9 mouse cellular contexts compared by ENCODE assay signal in the genomic region with DNA sequence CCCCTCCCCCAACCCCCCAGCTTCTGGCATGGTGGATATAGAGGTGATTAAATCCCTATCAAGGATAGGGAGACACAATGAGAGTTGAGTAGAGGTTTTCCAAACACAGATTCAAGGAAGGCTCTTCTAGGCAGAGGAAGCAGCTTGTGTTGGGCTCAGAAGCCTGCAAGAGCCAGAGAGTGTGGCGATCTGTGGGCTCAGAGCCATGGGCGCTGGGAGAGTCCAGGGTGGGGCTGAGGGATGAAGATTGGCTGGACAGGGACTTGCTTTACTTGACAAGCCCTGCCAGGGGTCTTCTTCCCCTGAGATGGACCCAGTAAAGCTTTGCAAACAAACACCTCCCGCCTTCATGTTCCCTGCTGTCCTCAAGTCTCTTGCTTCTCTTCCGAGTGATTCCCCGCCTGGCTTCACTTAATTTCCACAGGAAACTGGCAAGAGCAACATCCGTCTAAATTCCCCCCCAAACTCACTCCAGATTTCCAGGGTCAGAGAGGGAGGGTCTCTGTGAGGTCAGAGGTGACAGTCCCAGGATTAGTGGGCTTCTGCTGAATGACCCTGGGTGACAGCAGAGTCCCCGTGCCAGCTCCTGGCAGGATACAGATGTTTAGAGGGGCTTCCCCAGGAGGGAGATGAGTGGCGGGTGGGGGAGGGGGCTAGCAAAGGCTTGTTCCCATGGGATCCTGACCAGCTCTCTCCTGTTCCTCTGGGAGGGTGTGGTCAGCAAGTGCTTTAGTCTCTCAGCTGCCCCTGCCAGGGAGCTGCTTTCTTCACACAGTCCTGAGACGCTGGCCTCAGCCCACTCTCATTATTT. TPM values are rescaled to one million over a fixed set of nuclear protein-coding genes. Genes with fewer than 3 reads are reported as not detected.
DNase-seq lines count a peak whose midpoint lies in the region; ATAC-seq and TF ChIP-seq lines count a peak whose summit lies in the region.
"Had no signal": no experiment of that assay in that cellular context is flagged by ENCODE, and none has a peak within 500 bp of the region (broad histone marks: within the 10 kb centered on the region; RNA-seq: fewer than 3 reads in every experiment).

No protein-coding gene starts in this region.

- no peak for TF ChIP-seq POLR2A in heart, adult 2 months (IDR thresholded peaks at IDR 0.05; ENCODE audit: insufficient read depth, low read depth, low read length)

- peak; percentile 50 for DNase-seq in neural tube, embryonic 10.5 days (ENCODE audit: extremely low spot score, low spot score)
- DNase-seq in heart, adult 2 months, result peak in 1 of 2 experiments; percentile 49
- DNase-seq in frontal cortex, postnatal 10 days (ENCODE audit: low spot score in 2 of 2), result no peak
- DNase-seq in left cerebral cortex, adult 11 months (ENCODE audit: low spot score), result no peak
- no peak for DNase-seq in right cerebral cortex, postnatal 4 days

- no peak overlapping the region for H3K27ac ChIP-seq in neural tube, embryonic 15.5 days (replicated peaks)
- peak overlapping the region; percentile 47 for H3K27ac ChIP-seq in heart, adult 2 months
- peak overlapping the region; percentile 79 for H3K27ac ChIP-seq in kidney, embryonic 16.5 days (ENCODE audit: low read length)
- peak overlapping the region; percentile 69; the same call in 1 of the 2 replicates for H3K27ac ChIP-seq in stomach, embryonic 15.5 days
- H3K27ac ChIP-seq: liver, embryonic 15.5 days had no signal

- no peak for TF ChIP-seq CTCF in heart, adult 2 months (IDR thresholded peaks at IDR 0.05)

- no peaks in the 10 kb centered on the region for H3K27me3 ChIP-seq in neural tube, embryonic 15.5 days (replicated peaks)
- H3K27me3 ChIP-seq in heart, adult 2 months (ENCODE audit: control insufficient read depth, insufficient read depth, low read length), result no peaks in the 10 kb centered on the region
- H3K27me3 ChIP-seq in kidney, embryonic 16.5 days (ENCODE audit: insufficient read depth, low read length), result no peaks in the 10 kb centered on the region
- H3K27me3 ChIP-seq in stomach, embryonic 15.5 days (replicated peaks), result no peaks in the 10 kb centered on the region
- H3K27me3 ChIP-seq: liver, embryonic 15.5 days had no signal

- 0 out of 2 replicates have a peak, but pooled peaks have one; percentile 12 for TF ChIP-seq EP300 in heart, adult 2 months (IDR thresholded peaks at IDR 0.05; ENCODE audit: insufficient read depth, low read depth, low read length)

- no peak for ATAC-seq in neural tube, embryonic 15.5 days (ENCODE audit: low FRiP score)
- ATAC-seq in kidney, embryonic 16.5 days (ENCODE audit: low FRiP score, low TSS enrichment), result peak; percentile 50
- ATAC-seq in stomach, embryonic 15.5 days (ENCODE audit: insufficient read depth, low FRiP score, low read depth), result peak; percentile 37; the same call in 1 of the 2 replicates

- H3K4me1 ChIP-seq in neural tube, embryonic 15.5 days, result peaks cover 15% of the 10 kb centered on the region
- H3K4me1 ChIP-seq in heart, adult 2 months (ENCODE audit: control insufficient read depth, insufficient read depth, low read length), result peaks cover 23% of the 10 kb centered on the region
- H3K4me1 ChIP-seq in kidney, embryonic 16.5 days (ENCODE audit: insufficient read depth, low read length), result peaks cover 23% of the 10 kb centered on the region
- H3K4me1 ChIP-seq in stomach, embryonic 15.5 days, result 0 out of 2 replicates have a peak, but pooled peaks cover 7% of the 10 kb centered on the region
- H3K4me1 ChIP-seq: liver, embryonic 15.5 days had no signal

- intact Hi-C loops in heart, adult 2 months (cut with DNase I), result loop anchor here (5.0 kb wide), 1 partner anchor 38 kb away; no protein-coding TSS in a partner anchor

- 50% methylated on average over 9 of the region's 9 CpGs for WGBS in neural tube, embryonic 15.5 days
- WGBS in heart, adult 2 months, result 37% methylated on average over 9 of the region's 9 CpGs
- 34% methylated on average over 9 of the region's 9 CpGs for WGBS in kidney, embryonic 16.5 days
- 37% methylated on average over 9 of the region's 9 CpGs for WGBS in stomach, embryonic 15.5 days

- H3K36me3 ChIP-seq in neural tube, embryonic 15.5 days, result no peaks in the 10 kb centered on the region
- no peaks in the 10 kb centered on the region for H3K36me3 ChIP-seq in heart, adult 2 months (ENCODE audit: control insufficient read depth, insufficient read depth, low read length)
- H3K36me3 ChIP-seq in kidney, embryonic 16.5 days (ENCODE audit: insufficient read depth, low read length), result no peaks in the 10 kb centered on the region
- no peaks in the 10 kb centered on the region for H3K36me3 ChIP-seq in stomach, embryonic 15.5 days
- H3K36me3 ChIP-seq: liver, embryonic 15.5 days had no signal

- H3K9ac ChIP-seq in neural tube, embryonic 15.5 days (replicated peaks), result no peak overlapping the region
- H3K9ac ChIP-seq in heart, adult 2 months (ENCODE audit: low read depth, low read length), result no peak overlapping the region
- H3K9ac ChIP-seq in kidney, embryonic 16.5 days (replicated peaks; ENCODE audit: low read length), result 0 out of 2 replicates have a peak overlapping the region, but pooled peaks have one; percentile 7
- H3K9ac ChIP-seq in stomach, embryonic 15.5 days, result no peak overlapping the region
- H3K9ac ChIP-seq: liver, embryonic 15.5 days had no signal

- H3K4me3 ChIP-seq in neural tube, embryonic 15.5 days (replicated peaks), result no peak overlapping the region
- H3K4me3 ChIP-seq in heart, adult 2 months, result no peak overlapping the region
- H3K4me3 ChIP-seq in kidney, embryonic 16.5 days (ENCODE audit: low read length), result no peak overlapping the region
- H3K4me3 ChIP-seq in stomach, embryonic 15.5 days (replicated peaks), result no peak overlapping the region
- H3K4me3 ChIP-seq: liver, embryonic 15.5 days had no signal

- H3K9me3 ChIP-seq in neural tube, embryonic 15.5 days (replicated peaks), result no peaks in the 10 kb centered on the region
- no peaks in the 10 kb centered on the region for H3K9me3 ChIP-seq in kidney, embryonic 16.5 days (ENCODE audit: low read length)
- H3K9me3 ChIP-seq in stomach, embryonic 15.5 days, result no peaks in the 10 kb centered on the region
- H3K9me3 ChIP-seq: liver, embryonic 15.5 days had no signal

- no peak overlapping the region for H3K4me2 ChIP-seq in neural tube, embryonic 15.5 days
- H3K4me2 ChIP-seq in kidney, embryonic 16.5 days (replicated peaks; ENCODE audit: low read depth, low read length), result no peak overlapping the region
- no peak overlapping the region for H3K4me2 ChIP-seq in stomach, embryonic 15.5 days
- H3K4me2 ChIP-seq: liver, embryonic 15.5 days had no signal

- no peaks in the 10 kb centered on the region for H3K79me2 ChIP-seq in heart, adult 2 months (replicated peaks; ENCODE audit: control insufficient read depth, insufficient read depth, low read length)

RNA-seq across cellular contexts. Expression of gene Galnt12, which starts 47.5 kb away (rescaled TPM):
- polyA plus RNA-seq in neural tube, embryonic 15.5 days (2015; fragmentation: Nextera tagmentation; extraction: Ambion mirVana), result 1.3 and 5.0 TPM in 2 replicates
- under 1 TPM; 0.16 to 0.27 TPM for total RNA-seq in heart, adult 2 months (2021)
- 0.72 and 0.85 TPM in 2 replicates for polyA plus RNA-seq in heart, adult 2 months (2012; rRNA removed)
- polyA plus RNA-seq in kidney, embryonic 16.5 days (2015; fragmentation: Nextera tagmentation; extraction: Ambion mirVana), result 10.1 and 10.7 TPM in 2 replicates
- polyA plus RNA-seq in stomach, embryonic 15.5 days (2015; fragmentation: Nextera tagmentation; extraction: Ambion mirVana), result 32.2 and 34.4 TPM in 2 replicates
